Mouse (Mus musculus) T-helper 1 cell (primary cell): ENCODE data around the gene Gab3.
"Not testable (repeated sequence)": the region's sequence is repeated elsewhere in the genome, so short reads cannot be mapped to it uniquely, and the experiment has no call there.

Source experiments
- in situ Hi-C: fragments of 300-600 bp; cut with MboI, MseI; formaldehyde crosslinking; loops from one replicate; pipeline ENCODE4 v1.15.1; 2025; ENCODE audit warnings: high pct_unique_total_duplicates

Gab3 gene

DNA sequence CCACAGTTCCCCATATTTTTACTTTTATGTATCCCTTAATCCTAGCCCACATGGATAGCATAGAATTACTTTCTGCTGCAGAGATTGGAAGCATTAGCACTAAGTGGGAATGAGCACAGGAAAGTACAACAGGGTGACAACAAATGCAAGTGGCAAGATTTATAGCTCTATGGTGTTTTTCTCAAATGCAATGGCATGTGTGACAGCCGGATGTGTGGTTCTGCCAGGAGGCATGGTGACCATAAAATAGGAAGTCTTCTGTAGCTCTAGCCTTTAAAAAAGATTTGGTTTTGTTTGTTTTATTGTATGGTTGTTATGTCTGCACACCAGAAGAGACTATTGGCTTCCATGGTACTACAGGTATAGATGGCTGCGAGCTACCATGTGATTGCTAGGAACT, 50.1 kb downstream of the Gab3 start:
- in situ Hi-C loops: no loop called here

DNA sequence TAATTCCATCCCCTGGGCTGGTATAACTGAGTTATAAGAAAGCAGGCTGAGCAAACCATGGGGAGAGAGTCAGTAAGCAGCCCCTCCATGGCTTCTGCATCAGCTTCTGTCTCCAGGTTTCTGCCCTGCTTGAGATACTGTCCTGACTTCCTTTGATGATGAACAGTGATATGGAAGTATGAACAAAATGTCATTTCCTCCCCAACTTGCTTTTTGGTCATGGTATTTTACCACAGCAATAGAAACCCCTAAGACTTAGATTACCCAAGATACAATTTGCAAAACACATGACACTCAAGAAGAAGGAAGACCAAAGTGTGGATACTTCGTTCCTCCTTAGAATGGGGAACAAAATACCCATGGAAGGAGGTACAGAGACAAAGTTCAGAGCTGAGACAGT, 51.2 kb downstream of the Gab3 start:
- in situ Hi-C loops: not testable (repeated sequence)

DNA sequence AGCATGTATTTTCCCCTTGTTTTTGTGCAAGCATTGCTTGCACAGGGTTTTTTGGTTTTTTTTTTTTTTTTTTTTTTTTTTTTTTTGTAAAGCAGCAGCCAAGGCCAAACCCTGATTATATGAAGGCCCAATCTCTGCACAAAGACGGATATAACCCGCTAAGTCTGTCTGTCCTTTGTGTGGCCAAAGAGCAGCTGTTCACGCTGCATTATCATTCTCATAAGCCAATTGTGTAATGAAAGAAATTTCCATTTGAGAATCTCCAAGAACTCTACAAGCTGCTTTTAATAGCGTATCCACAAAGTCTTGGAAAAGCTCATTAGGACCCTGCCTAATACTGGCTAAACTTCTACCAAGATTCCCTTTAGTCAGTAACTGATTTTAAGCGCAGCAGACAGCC, 101.5 kb downstream of the Gab3 start:
- in situ Hi-C loops: loop anchor here (5.0 kb wide), 1 partner anchor 81 kb away; no protein-coding TSS in a partner anchor

DNA sequence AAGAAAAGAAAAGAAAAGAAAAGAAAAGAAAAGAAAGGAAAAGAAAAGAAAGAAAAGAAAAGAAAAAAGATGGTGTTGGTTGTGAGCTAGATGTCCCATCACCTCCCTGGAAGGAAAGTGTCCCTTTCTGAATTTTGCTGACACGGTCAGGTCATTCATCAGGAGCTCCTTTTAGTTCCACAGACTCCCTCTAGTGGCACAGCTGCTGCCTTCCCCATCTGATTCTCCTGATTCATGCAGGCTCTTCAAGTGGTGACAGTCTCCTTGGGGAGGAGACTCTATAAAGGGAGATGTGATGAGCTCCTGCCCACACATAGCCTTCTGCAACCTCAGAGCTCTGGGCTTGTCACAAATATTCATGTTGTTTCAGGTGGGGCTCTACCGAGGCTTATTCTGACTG, 122.4 kb downstream of the Gab3 start:
- in situ Hi-C loops: not testable (repeated sequence)

DNA sequence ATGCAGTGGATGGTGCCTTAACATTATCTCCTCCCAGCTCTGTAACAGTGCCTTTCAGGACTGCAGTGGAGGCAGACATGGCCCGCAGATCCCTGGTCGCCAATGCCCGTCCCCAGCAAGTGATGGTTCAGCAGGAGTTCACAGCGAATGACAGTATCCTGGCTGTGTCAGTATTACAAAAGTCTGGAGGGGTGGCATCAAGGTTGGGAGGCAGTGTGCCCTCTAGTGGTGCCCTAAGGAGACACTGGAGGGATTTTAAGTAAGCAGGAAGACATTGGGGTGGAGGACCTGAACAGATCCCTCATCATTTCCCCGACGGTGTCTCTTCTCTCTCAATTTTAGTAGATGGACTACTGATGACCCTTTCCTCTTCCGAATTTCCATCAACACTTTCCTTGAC, 126.1 kb downstream of the Gab3 start:
- in situ Hi-C loops: loop anchor here (5.0 kb wide), 2 partner anchors 222 to 477 kb away; partner anchors contain the start of gene Gm6880
